Mouse (Mus musculus): Measurements from ENCODE around the gene Hap1.
"Not testable (repeated sequence)": the region's sequence is repeated elsewhere in the genome, so short reads cannot be mapped to it uniquely, and the experiment has no call there.

Gene Hap1

DNA sequence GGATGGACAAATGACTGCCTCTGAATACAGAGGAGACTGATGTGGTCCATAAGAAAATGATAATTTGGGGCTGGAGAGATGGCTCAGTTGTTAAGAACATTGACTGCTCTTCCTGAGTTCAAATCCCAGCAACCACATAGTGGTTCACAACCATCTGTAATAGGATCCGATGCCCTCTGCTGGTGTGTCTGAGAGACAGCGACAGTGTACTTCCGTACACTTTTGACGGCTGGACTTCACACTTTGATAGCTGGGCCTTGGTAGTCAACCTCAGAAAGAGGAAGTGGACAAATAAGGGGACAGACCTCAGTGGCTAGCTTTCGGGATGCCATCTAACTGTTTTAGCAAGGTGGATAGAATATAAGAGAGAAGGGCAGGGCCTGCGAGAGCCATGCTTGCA is 4.2 kb upstream of the Hap1 start:
- in situ Hi-C loops (cut with MboI, MseI): no loop called here

DNA sequence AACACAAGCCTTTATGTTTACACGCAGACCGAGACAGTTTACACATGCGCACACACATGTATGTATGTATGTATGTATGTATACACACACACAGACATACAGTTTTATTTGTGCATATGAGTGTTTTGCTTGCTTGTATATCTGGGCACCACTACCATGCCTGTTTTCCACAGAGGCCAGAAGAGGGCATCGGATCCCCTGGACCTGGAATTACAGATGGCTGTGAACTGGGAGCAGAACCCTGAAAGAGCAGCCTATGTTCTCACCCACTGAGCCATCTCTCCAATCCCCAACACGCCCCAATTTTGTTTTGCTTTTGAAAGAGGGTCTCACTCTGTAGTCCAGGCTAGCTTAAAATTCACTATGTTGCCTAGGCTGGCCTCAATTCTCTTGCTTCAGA is 1.5 kb upstream of the Hap1 start:
- in situ Hi-C loops (cut with MboI, MseI): no loop called here

- in situ Hi-C loops (cut with MboI, MseI): no loop called here
Measured at GRCm38 (mm10) chr11:100356819-100357211, 887 bp upstream of the Hap1 start.

- in situ Hi-C loops (cut with MboI, MseI): no loop called here
Measured at GRCm38 (mm10) chr11:100355151-100355951, 577 bp downstream of the Hap1 start.

DNA sequence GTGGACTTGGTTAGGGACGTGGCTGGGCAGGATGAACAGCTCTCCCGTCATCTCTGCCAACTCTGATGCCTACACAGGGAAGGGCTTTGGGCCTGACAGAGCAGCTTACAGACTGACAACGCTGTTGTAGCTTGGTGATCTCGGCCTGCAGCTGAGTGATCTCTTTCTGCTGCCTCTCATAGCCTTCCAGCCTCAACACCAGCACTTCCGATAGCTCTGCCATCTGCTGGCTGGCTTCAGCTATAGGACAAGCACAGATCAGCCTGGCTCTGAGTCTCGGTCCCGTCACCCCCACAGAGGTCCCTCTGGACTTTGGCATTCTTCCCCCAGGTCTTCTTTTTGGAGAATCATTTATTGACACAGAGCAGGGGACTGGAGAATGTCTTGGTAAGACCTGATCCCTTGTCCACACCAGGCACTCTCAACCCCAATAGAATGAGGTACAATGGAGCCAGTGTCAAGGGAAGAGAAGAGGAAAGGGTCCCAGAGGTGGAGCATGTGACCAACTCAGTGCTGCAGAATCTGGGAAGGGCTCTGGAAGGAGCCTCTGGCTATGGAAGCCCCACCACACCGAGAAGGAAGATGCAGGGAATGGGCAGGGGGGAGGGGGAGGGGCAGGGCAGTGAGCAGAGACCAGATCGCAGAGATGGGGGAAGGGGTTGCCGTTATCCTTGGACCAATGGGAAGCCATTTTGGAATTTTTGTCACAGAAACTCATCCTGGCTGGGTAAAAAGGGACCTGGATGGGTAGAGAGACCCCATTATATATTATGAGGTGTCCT is 3.7 kb downstream of the Hap1 start:
- in situ Hi-C loops (cut with MboI, MseI): no loop called here

GRCm38 (mm10) chr11:100344269-100344668 is 11.7 kb downstream of the Hap1 start:
- in situ Hi-C loops (cut with MboI, MseI): no loop called here

DNA sequence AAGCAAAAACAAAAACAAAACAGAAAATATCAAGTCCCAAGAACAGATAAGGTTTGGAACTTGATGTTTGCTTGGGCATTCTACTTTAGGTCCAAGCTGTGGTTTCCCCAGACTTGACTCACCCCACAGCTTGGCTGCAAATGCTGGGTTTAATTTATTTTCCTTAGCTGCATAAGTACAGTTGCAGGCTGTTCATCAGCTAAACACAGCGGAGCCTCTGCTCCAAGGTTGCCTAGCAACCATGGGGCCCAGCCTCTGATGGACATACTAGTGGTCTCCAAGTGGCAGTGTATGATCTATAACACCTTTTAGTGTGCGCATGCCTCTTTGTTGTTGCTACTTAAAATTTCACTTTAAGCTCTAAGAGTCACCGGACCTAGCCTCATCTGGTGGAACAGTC is 20.2 kb downstream of the Hap1 start:
- in situ Hi-C loops (cut with MboI, MseI): no loop called here

GRCm38 (mm10) chr11:100333944-100334457 is 21.9 kb downstream of the Hap1 start, which contains the start of gene Gast:
TSS of gene Gast (plus strand) at chr11:100334407.
- in situ Hi-C loops (cut with MboI, MseI): no loop called here

- in situ Hi-C loops (cut with MboI, MseI): no loop called here
Measured at GRCm38 (mm10) chr11:100332766-100333515, 23.0 kb downstream of the Hap1 start.

GRCm38 (mm10) chr11:100330816-100331375 is 25.0 kb downstream of the Hap1 start:
- in situ Hi-C loops (cut with MboI, MseI): not testable (repeated sequence)

DNA sequence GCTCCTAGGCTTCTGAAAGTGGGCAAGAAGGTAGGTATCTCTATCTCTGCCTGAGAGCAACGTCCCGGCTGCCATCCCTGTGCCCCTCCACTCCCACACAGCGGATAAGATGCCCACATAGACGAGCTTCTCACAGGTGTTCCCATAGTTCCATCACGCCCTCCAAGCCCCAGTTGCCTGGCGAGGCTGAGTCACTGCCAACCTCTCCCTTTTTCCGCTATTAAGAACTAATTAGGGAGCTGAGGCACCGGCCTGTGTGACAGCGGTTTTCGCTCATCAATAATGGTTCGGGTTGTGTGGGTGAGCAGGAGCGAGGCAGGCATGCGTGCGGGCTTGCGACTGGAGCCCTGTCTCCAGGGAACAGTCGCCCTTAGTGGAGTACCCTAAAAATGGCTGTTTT is 25.7 kb downstream of the Hap1 start:
- in situ Hi-C loops (cut with MboI, MseI): no loop called here

DNA sequence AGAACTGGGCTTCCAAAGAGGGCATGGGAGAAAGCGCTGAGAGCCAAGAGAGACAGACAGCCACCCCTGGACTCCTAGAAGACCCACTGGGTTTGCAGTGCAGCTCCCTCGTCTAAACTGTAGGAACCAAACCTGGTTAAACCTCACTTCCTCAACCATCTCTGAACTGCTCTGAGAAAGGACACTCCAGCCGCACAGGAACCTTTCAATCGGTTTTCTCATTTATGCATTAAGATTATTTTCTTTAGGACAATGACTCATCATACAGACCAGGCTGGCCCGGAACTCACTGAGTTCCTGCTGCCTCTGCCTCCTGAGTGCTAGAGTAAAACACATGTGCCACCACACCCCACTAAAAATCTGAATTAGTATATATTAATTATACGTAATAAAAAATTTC is 28.2 kb downstream of the Hap1 start:
- in situ Hi-C loops (cut with MboI, MseI): no loop called here

GRCm38 (mm10) chr11:100327316-100327715 is 28.6 kb downstream of the Hap1 start:
- in situ Hi-C loops (cut with MboI, MseI): no loop called here

GRCm38 (mm10) chr11:100325062-100325629 is 30.8 kb downstream of the Hap1 start:
- in situ Hi-C loops (cut with MboI, MseI): no loop called here

DNA sequence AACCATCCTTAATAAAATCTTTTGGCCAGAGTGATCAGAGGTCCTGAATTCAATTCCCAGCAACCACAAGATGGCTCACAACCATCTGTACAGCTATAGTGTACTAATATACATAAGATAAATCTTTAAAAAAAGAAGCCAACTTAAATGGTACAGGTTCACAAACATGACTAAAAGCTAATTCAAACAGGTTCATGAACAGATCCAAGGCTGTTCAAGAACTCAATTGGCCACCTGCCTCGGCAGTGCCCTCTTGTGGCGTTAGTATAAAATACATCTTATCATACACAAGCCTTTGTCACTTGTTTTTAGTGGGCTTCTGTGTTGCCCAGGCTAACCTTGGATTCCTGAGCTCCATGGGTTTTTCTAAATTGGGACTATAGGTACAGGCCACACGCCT is 32.4 kb downstream of the Hap1 start:
- in situ Hi-C loops (cut with MboI, MseI): no loop called here

DNA sequence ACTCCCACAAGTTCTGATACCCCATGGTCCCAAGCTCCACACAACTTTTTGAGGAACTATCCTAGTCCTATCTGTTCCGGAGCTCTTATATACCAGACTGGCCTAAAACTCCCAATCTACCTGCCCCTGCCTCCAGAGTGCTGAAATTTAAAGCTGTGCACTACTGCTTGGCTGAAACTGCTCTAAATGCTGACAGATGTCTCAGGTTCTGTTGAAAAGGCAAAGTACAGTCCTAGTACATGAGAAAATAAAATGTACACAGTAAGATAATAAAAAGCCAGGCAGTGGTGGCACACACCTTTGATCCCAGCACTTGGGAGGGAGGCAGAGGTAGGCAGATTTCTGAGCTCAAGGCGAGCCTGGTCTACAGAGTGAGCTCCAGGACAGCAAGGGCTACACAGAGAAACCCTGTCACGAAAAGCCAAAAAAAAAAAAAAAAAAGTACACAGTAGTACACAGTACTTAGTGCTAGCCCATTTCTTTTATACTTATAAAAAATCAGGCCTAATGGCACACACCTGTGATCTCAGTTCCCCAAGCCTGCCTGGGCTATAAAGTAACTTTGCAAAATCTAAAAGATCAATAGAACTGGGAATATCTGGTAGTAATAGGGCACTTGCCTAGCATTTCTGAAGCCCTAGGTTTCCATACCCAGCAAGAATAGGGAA is 33.2 kb downstream of the Hap1 start:
- in situ Hi-C loops (cut with MboI, MseI): no loop called here

GRCm38 (mm10) chr11:100321479-100322305 is 34.2 kb downstream of the Hap1 start:
- in situ Hi-C loops (cut with MboI, MseI): not testable (repeated sequence)

GRCm38 (mm10) chr11:100320701-100321410 is 35.1 kb downstream of the Hap1 start:
- in situ Hi-C loops (cut with MboI, MseI): not testable (repeated sequence)

GRCm38 (mm10) chr11:100320172-100320630 is 35.7 kb downstream of the Hap1 start:
- in situ Hi-C loops (cut with MboI, MseI): no loop called here
